Mouse (Mus musculus) embryonic facial prominence, embryonic 10.5 days (tissue): ENCODE data around the gene Tle4. TPM values are rescaled to one million over a fixed set of nuclear protein-coding genes. Genes with fewer than 3 reads are reported as not detected.

ENCODE experiments used
- DNase-seq: peaks from one replicate; pipeline ENCODE4 v3.0.0-alpha.2; 2017; ENCODE audit warnings: low spot score
- H3K27ac ChIP-seq: fragments of 300-500 bp; sonication (generic); replicated peaks from 2 replicates; pipeline ENCODE4 v1.5.1; 2016; ENCODE audit warnings: mild to moderate bottlenecking
- H3K27me3 ChIP-seq: fragments of 300-500 bp; sonication (generic); replicated peaks from 2 replicates; pipeline ENCODE4 v1.6.1; 2016; ENCODE audit warnings: low read depth, mild to moderate bottlenecking; ENCODE audit not compliant: poor library complexity, severe bottlenecking
- H3K36me3 ChIP-seq: fragments of 300-500 bp; sonication (generic); replicated peaks from 2 replicates; pipeline ENCODE4 v1.6.1; 2016; ENCODE audit warnings: mild to moderate bottlenecking, moderate library complexity
- H3K4me1 ChIP-seq: fragments of 300-500 bp; sonication (generic); 2 replicates; pipeline ENCODE4 v1.6.1; 2016
- H3K4me3 ChIP-seq: fragments of 300-500 bp; sonication (generic); 2 replicates; pipeline ENCODE4 v1.5.1; 2016; ENCODE audit warnings: mild to moderate bottlenecking, moderate library complexity
- H3K9me3 ChIP-seq: fragments of 300-500 bp; sonication (generic); 2 replicates; pipeline ENCODE4 v1.6.1; 2016; ENCODE audit warnings: mild to moderate bottlenecking
- WGBS: fragments of 180-500 bp; shearing (Covaris S2); methylation state at CpG from one replicate; pipeline ENCODE4 v1.1.7; 2016; 5-methylcytosine and 5-hydroxymethylcytosine counted together
- polyA plus RNA-seq: library from polyadenylated mRNA; unstranded; fragments of >200 nt; fragmentation: Nextera tagmentation; extraction: Ambion mirVana; gene quantifications from 2 replicates; pipeline ENCODE4 v1.2.1, GENCODE M21; 2016

The Tle4 gene
- polyA plus RNA-seq, 1 experiment from 2014 or later: 21.7 TPM

- no peaks in the 10 kb centered on the region for H3K36me3 ChIP-seq
- WGBS: 72% methylated on average over 10 of the region's 10 CpGs
- DNase-seq: no peak
- no peaks in the 10 kb centered on the region for H3K27me3 ChIP-seq
- H3K4me1 ChIP-seq: no peaks in the 10 kb centered on the region
- H3K4me3 ChIP-seq: no peak overlapping the region
- H3K27ac ChIP-seq: no peak overlapping the region
- no peaks in the 10 kb centered on the region for H3K9me3 ChIP-seq
Measured at GRCm38 (mm10) chr19:14406603-14407002, 191.2 kb downstream of the Tle4 start.
